Mouse (Mus musculus): ENCODE data around the gene Rpl18a. TPM values are rescaled to one million over a fixed set of nuclear protein-coding genes. Genes with fewer than 3 reads are reported as not detected.
A peak's percentile ranks its signal among the peaks of the same experiment; 100 is the strongest.

The Rpl18a gene
- polyA plus RNA-seq, 1 experiment from 2014 or later, result 4,906 TPM

- ATAC-seq (ENCODE audit: insufficient number of reproducible peaks, low FRiP score, low TSS enrichment, low read depth), result no peak
Observed at GRCm38 (mm10) chr8:70924151-70924550, 26.9 kb upstream of the Rpl18a start.

GRCm38 (mm10) chr8:70920049-70920922, 23.1 kb upstream of the Rpl18a start:
- no peak for ATAC-seq (ENCODE audit: insufficient number of reproducible peaks, low FRiP score, low TSS enrichment, low read depth)

More at GRCm38 (mm10) chr8:70924151-70924550, 26.9 kb upstream of the Rpl18a start:
- no peaks in the 10 kb centered on the region for H3K27me3 ChIP-seq
- H3K9me3 ChIP-seq (replicated peaks), result no peaks in the 10 kb centered on the region
- no peak overlapping the region for H3K9ac ChIP-seq
- H3K4me3 ChIP-seq (replicated peaks), result no peak overlapping the region
- peaks cover 15% of the 10 kb centered on the region; the same call in 1 of the 2 replicates for H3K36me3 ChIP-seq
- no peak overlapping the region for H3K4me2 ChIP-seq (replicated peaks)
- WGBS, result 88% methylated on average over 4 of the region's 4 CpGs
- peaks cover 3% of the 10 kb centered on the region; the same call in 1 of the 2 replicates for H3K4me1 ChIP-seq
- no peak overlapping the region for H3K27ac ChIP-seq (replicated peaks)

GRCm38 (mm10) chr8:70914704-70915103, 17.5 kb upstream of the Rpl18a start:
- Histone ChIP-seq H3K4me2 (replicated peaks) (no peak overlapping the region), H3K36me3 (peaks cover 91% of the 10 kb centered on the region), H3K4me1 (no peaks in the 10 kb centered on the region), H3K9me3 (replicated peaks) (no peaks in the 10 kb centered on the region), H3K4me3 (replicated peaks) (no peak overlapping the region), H3K27me3 (no peaks in the 10 kb centered on the region), H3K27ac (replicated peaks) (no peak overlapping the region), H3K9ac (no peak overlapping the region)
- ATAC-seq (ENCODE audit: insufficient number of reproducible peaks, low FRiP score, low TSS enrichment, low read depth), result no peak
- 94% methylated on average over 17 of the region's 17 CpGs for WGBS

More at GRCm38 (mm10) chr8:70920049-70920922, 23.1 kb upstream of the Rpl18a start:
- Histone ChIP-seq H3K27me3 (no peaks in the 10 kb centered on the region), H3K36me3 (peaks cover 53% of the 10 kb centered on the region), H3K9me3 (replicated peaks) (no peaks in the 10 kb centered on the region), H3K4me3 (replicated peaks) (no peak overlapping the region), H3K9ac (no peak overlapping the region), H3K4me1 (no peaks in the 10 kb centered on the region), H3K27ac (replicated peaks) (no peak overlapping the region), H3K4me2 (replicated peaks) (no peak overlapping the region)
- WGBS, result 85% methylated on average over 9 of the region's 9 CpGs

DNA sequence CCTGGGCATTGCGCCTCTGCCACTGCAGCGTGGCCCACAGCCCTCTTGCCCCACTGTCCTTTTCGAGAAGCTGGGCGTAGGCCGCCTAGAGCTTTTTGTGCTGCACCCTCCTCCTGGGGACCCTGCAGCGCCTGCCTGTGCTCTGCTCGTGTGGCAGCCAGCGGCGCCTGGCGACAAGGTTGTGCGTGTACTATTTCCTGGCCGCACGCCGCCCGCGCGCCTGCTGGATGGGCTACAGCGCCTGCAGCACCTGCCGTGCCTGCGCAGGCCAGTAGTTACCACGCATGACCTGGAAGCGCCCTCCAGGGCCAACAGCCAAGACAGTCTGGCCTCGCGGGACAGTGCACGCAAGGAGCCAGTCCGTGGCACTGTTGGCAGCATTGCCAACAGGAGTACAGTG, 16.3 kb upstream of the Rpl18a start:
- Histone ChIP-seq H3K9ac (no peak overlapping the region), H3K36me3 (peaks cover 80% of the 10 kb centered on the region), H3K4me2 (replicated peaks) (no peak overlapping the region), H3K4me1 (no peaks in the 10 kb centered on the region), H3K27ac (replicated peaks) (no peak overlapping the region), H3K27me3 (no peaks in the 10 kb centered on the region), H3K9me3 (replicated peaks) (no peaks in the 10 kb centered on the region), H3K4me3 (replicated peaks) (no peak overlapping the region)
- WGBS, result 94% methylated on average over 26 of the region's 26 CpGs
- no peak for ATAC-seq (ENCODE audit: insufficient number of reproducible peaks, low FRiP score, low TSS enrichment, low read depth)

DNA sequence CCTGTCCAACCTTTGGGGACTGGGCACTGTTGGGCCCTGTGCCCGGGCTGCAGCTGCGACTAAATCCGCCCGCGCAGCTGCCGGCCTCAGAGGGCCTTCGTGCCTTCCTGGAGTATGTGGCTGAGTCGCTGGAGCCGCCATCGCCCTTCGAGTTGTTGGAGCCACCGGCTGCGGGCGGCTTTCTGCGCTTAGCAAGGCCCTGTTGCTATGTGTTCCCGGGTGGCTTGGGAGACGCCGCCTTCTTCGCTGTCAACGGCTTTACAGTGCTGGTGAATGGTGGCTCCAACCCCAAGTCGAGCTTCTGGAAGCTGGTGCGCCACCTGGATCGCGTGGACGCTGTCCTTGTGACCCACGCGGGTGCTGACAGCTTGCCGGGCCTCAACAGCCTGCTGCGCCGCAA, 15.7 kb upstream of the Rpl18a start:
- H3K4me2 ChIP-seq (replicated peaks), result no peak overlapping the region
- peaks cover 74% of the 10 kb centered on the region for H3K36me3 ChIP-seq
- H3K27ac ChIP-seq (replicated peaks), result no peak overlapping the region
- H3K27me3 ChIP-seq, result no peaks in the 10 kb centered on the region
- no peak for ATAC-seq (ENCODE audit: insufficient number of reproducible peaks, low FRiP score, low TSS enrichment, low read depth)
- no peaks in the 10 kb centered on the region for H3K9me3 ChIP-seq (replicated peaks)
- H3K4me1 ChIP-seq, result no peaks in the 10 kb centered on the region
- no peak overlapping the region for H3K9ac ChIP-seq
- no peak overlapping the region for H3K4me3 ChIP-seq (replicated peaks)
- 92% methylated on average over 30 of the region's 30 CpGs for WGBS

- 81% methylated on average over 5 of the region's 5 CpGs for WGBS
- Histone ChIP-seq H3K4me2 (replicated peaks) (no peak overlapping the region), H3K9me3 (replicated peaks) (no peaks in the 10 kb centered on the region), H3K27ac (replicated peaks) (no peak overlapping the region), H3K27me3 (no peaks in the 10 kb centered on the region), H3K4me1 (peaks cover 6% of the 10 kb centered on the region), H3K36me3 (peaks cover 60% of the 10 kb centered on the region), H3K4me3 (replicated peaks) (no peak overlapping the region), H3K9ac (no peak overlapping the region)
- ATAC-seq (ENCODE audit: insufficient number of reproducible peaks, low FRiP score, low TSS enrichment, low read depth), result no peak
Observed at GRCm38 (mm10) chr8:70911596-70911995, 14.4 kb upstream of the Rpl18a start.

GRCm38 (mm10) chr8:70907518-70907917, 10.3 kb upstream of the Rpl18a start:
- Histone ChIP-seq H3K27me3 (0 out of 2 replicates have a peak, but pooled peaks cover 3% of the 10 kb centered on the region), H3K27ac (replicated peaks) (no peak overlapping the region), H3K4me3 (replicated peaks) (no peak overlapping the region), H3K36me3 (peaks cover 20% of the 10 kb centered on the region), H3K4me1 (peaks cover 14% of the 10 kb centered on the region), H3K9ac (no peak overlapping the region), H3K9me3 (replicated peaks) (no peaks in the 10 kb centered on the region), H3K4me2 (replicated peaks) (no peak overlapping the region)
- WGBS, result 85% methylated on average over 2 of the region's 2 CpGs
- ATAC-seq (ENCODE audit: insufficient number of reproducible peaks, low FRiP score, low TSS enrichment, low read depth), result no peak

DNA sequence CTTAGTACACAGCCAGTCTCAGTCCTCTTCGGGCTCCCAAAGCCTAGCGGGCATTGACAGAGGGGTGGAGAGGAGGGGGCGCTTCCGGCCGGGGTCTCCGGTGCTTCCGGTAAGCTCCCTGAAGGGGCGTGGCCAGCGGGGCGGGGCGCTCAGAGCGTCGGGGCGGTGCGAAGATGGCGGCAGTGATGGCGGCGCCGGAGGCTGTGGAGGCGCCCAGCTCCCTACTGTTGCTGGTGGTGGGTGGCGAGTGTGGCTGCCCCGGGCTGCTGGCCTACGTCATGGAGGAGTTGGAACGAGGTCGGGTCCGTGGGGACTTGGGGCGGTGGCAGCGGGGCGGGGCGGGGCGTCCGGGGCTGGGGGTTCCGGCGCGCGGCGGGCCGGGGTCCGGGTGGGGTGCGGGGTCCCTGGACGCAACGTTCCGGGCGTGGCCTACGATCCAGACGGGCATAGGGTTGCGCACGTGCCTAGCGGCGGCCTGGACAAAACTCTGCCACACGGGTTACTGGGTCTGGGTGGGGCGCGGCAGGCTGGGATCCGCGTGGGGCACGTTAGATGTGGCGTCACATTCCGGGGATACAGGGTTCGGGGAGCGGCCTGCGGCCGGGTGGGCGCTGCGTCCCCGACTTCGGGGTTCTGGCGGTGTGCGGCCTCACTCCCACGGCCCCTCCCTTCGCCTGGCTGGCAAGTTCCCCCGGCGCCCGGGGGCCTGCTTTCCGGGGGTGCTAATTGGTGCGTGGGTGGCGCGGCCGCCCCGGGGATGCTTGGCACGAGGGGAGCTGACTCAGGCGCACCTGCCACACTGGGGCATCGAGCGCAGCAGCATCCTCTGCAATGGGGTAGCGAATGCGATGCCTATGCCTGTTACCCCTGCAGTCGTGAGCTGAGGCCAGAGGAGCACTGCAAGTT, 8.9 kb upstream of the Rpl18a start, which contains the start of gene Map1s:
Gene Map1s (plus strand): TSS at position 102 of the 906 bp plus-strand sequence.
- H3K27me3 ChIP-seq, result 0 out of 2 replicates have a peak, but pooled peaks cover 3% of the 10 kb centered on the region
- H3K4me3 ChIP-seq (replicated peaks), result peak within 1 kb of the TSS; percentile 80
- peaks cover 14% of the 10 kb centered on the region for H3K4me1 ChIP-seq
- H3K36me3 ChIP-seq, result peaks cover 5% of the 10 kb centered on the region
- H3K27ac ChIP-seq (replicated peaks), result peak within 1 kb of the TSS; percentile 94
- no peaks in the 10 kb centered on the region for H3K9me3 ChIP-seq (replicated peaks)
- peak within 1 kb of the TSS; percentile 85 for H3K4me2 ChIP-seq (replicated peaks)
- H3K9ac ChIP-seq, result peak within 1 kb of the TSS; percentile 83
- ATAC-seq (ENCODE audit: insufficient number of reproducible peaks, low FRiP score, low TSS enrichment, low read depth), result peak; percentile 90
- WGBS, result under 1% methylated on average over 85 of the region's 86 CpGs

- Histone ChIP-seq H3K27me3 (0 out of 2 replicates have a peak, but pooled peaks cover 3% of the 10 kb centered on the region), H3K27ac (replicated peaks) (peak overlapping the region; percentile 94), H3K9ac (peak overlapping the region; percentile 83), H3K4me2 (replicated peaks) (peak overlapping the region; percentile 85), H3K4me3 (replicated peaks) (peak overlapping the region; percentile 80), H3K4me1 (peaks cover 14% of the 10 kb centered on the region), H3K9me3 (replicated peaks) (no peaks in the 10 kb centered on the region), H3K36me3 (no peaks in the 10 kb centered on the region)
- ATAC-seq (ENCODE audit: insufficient number of reproducible peaks, low FRiP score, low TSS enrichment, low read depth), result peak; percentile 11
- WGBS, result 13% methylated on average over 8 of the region's 8 CpGs
Observed at GRCm38 (mm10) chr8:70905463-70905830, 8.2 kb upstream of the Rpl18a start.

DNA sequence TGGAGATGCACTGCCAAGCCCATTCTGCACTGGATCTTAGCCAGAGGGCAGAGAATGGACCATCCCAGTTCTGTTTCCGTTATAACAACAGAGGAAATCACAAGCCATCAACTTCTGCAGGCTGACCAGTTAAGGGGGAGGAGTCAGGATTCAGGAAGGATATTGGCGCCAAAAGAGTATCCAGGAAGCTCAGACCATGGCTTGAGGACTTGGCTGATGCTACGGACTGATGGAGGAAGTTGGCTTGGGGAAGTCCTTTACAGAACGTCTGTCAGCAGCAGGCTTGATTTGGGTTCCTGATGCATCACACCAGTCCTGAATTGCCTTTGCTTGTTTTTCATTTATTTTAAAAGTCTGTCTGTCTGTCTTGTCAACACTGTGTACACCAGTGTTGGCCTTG, 7.3 kb upstream of the Rpl18a start:
- 0 out of 2 replicates have a peak, but pooled peaks cover 3% of the 10 kb centered on the region for H3K27me3 ChIP-seq
- WGBS, result 62% methylated on average over 4 of the region's 4 CpGs
- no peak overlapping the region for H3K4me2 ChIP-seq (replicated peaks)
- ATAC-seq (ENCODE audit: insufficient number of reproducible peaks, low FRiP score, low TSS enrichment, low read depth), result no peak
- H3K36me3 ChIP-seq, result no peaks in the 10 kb centered on the region
- no peak overlapping the region for H3K9ac ChIP-seq
- H3K27ac ChIP-seq (replicated peaks), result no peak overlapping the region
- no peak overlapping the region for H3K4me3 ChIP-seq (replicated peaks)
- no peaks in the 10 kb centered on the region for H3K9me3 ChIP-seq (replicated peaks)
- H3K4me1 ChIP-seq, result peaks cover 14% of the 10 kb centered on the region

- peaks cover 17% of the 10 kb centered on the region for H3K4me1 ChIP-seq
- ATAC-seq (ENCODE audit: insufficient number of reproducible peaks, low FRiP score, low TSS enrichment, low read depth), result no peak
- H3K36me3 ChIP-seq, result no peaks in the 10 kb centered on the region
- H3K27me3 ChIP-seq, result 0 out of 2 replicates have a peak, but pooled peaks cover 3% of the 10 kb centered on the region
- H3K4me2 ChIP-seq (replicated peaks), result no peak overlapping the region
- H3K9ac ChIP-seq, result no peak overlapping the region
- no peaks in the 10 kb centered on the region for H3K9me3 ChIP-seq (replicated peaks)
- H3K27ac ChIP-seq (replicated peaks), result no peak overlapping the region
- no peak overlapping the region for H3K4me3 ChIP-seq (replicated peaks)
Observed at GRCm38 (mm10) chr8:70903582-70903981, 6.4 kb upstream of the Rpl18a start.
